Mouse (Mus musculus): ENCODE data around the gene Nipal3. TPM values are rescaled to one million over a fixed set of nuclear protein-coding genes. Genes with fewer than 3 reads are reported as not detected.

Gene Nipal3
- total and polyA plus RNA-seq, 3 experiments: 3.5 to 10.4 TPM; not detected in 1

DNA sequence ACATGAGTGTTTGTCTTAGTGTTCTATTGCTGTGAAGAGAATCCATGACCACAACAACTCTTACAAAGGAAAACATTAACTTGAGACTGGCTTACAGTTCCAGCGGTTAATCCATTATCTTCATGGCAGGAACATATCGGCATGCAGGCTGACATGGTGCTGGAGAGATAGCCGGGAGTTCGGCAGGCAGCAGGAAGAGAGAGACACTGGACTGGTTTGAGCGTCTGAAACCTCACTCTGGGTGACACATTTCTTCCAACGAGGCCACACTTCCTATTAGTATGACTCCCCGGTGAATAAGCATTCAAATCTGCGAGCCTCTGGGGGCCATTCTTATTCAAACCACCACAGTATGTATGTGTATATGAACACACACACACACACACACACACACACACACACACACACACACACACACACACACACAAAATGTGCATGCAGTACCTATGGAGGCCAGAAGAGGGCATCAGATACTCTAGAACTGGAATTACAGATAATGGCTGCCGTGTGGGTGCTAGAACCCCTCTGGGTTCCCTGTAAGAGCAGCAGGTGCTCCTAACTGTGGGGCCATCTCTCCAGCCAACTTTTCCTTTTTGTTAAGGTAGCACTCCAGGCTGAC lies 54.8 kb downstream of the Nipal3 start (continued):
- TF ChIP-seq ZMIZ1 (IDR thresholded peaks at IDR 0.05; ENCODE audit: low read depth, low read length): peak; percentile 58; the same call in 1 of the 2 replicates
- TF ChIP-seq KAT2A (conservative IDR thresholded peaks at IDR 0.05; ENCODE audit: low read depth, low read length): peak; percentile 53
- TF ChIP-seq RCOR1 (IDR thresholded peaks at IDR 0.05; ENCODE audit: low read depth, low read length): peak; percentile 83
- TF ChIP-seq CHD2 (IDR thresholded peaks at IDR 0.05; ENCODE audit: low read length): no peak
- no peak for TF ChIP-seq POLR2A (IDR thresholded peaks at IDR 0.05; ENCODE audit: control insufficient read depth in 1 of 2, insufficient read depth in 1 of 2, low read depth in 1 of 2, low read length in 2 of 2, poor library complexity in 1 of 2)
- TF ChIP-seq HCFC1 (IDR thresholded peaks at IDR 0.05; ENCODE audit: low read depth, low read length): no peak; the same call in 1 of the 2 replicates
- peak; percentile 95 for TF ChIP-seq TCF12 (IDR thresholded peaks at IDR 0.05; ENCODE audit: low read depth, low read length)
- TF ChIP-seq USF1 (IDR thresholded peaks at IDR 0.05; ENCODE audit: low read depth, low read length): 0 out of 2 replicates have a peak, but pooled peaks have one; percentile 18
- TF ChIP-seq MAFK (IDR thresholded peaks at IDR 0.05; ENCODE audit: borderline replicate concordance, low read depth, low read length): peak; percentile 66; the same call in 1 of the 2 replicates
- TF ChIP-seq SIN3A (IDR thresholded peaks at IDR 0.05; ENCODE audit: low read length): peak; percentile 86
- peak; percentile 27; the same call in 1 of the 2 replicates for TF ChIP-seq MAZ (IDR thresholded peaks at IDR 0.05; ENCODE audit: low read depth, low read length)
- TF ChIP-seq ZKSCAN1 (IDR thresholded peaks at IDR 0.05; ENCODE audit: low read depth, low read length): no peak
- no peak for TF ChIP-seq USF2 (IDR thresholded peaks at IDR 0.05; ENCODE audit: borderline replicate concordance in 1 of 2, insufficient read depth in 1 of 2, low read depth in 1 of 2, low read length in 2 of 2)
- peak; percentile 37 for TF ChIP-seq ZNF384 (IDR thresholded peaks at IDR 0.05; ENCODE audit: low read depth, low read length)
- peak; percentile 31 for TF ChIP-seq SMC3 (IDR thresholded peaks at IDR 0.05; ENCODE audit: low read depth, low read length)
- TF ChIP-seq E2F4 (IDR thresholded peaks at IDR 0.05; ENCODE audit: borderline replicate concordance, low read depth, low read length): no peak
- peak; percentile 47; the same call in 1 of the 2 replicates for TF ChIP-seq ELF1 (IDR thresholded peaks at IDR 0.05; ENCODE audit: low read depth, low read length)
- TF ChIP-seq RAD21 (IDR thresholded peaks at IDR 0.05; ENCODE audit: low read depth, low read length): peak; percentile 6; the same call in 1 of the 2 replicates
- no peak for TF ChIP-seq POLR2AphosphoS5 (IDR thresholded peaks at IDR 0.05; ENCODE audit: borderline replicate concordance, low read depth, low read length)
- peak; percentile 64; the same call in 1 of the 2 replicates for TF ChIP-seq BHLHE40 (IDR thresholded peaks at IDR 0.05; ENCODE audit: borderline replicate concordance, low read depth, low read length)
- TF ChIP-seq UBTF (IDR thresholded peaks at IDR 0.05; ENCODE audit: borderline replicate concordance, insufficient read depth, low read depth, low read length): no peak

GRCm38 (mm10) chr4:135439188-135439647 lies 55.6 kb downstream of the Nipal3 start:
- Histone ChIP-seq H3K4me1 (ENCODE audit: control insufficient read depth in 1 of 2, insufficient read depth in 2 of 2, low read length in 2 of 2) (peaks cover 14 to 27% of the 10 kb centered on the region in 2 experiments), H3K27me3 (ENCODE audit: control insufficient read depth in 1 of 2, insufficient read depth in 2 of 2, low read length in 2 of 2) (no peaks in the 10 kb centered on the region), H3K27ac (ENCODE audit: control insufficient read depth, low read depth, low read length) (peak overlapping the region; percentile 99), H3K36me3 (ENCODE audit: control insufficient read depth in 1 of 2, insufficient read depth in 2 of 2, low read length in 2 of 2) (peaks cover 0 to 15% of the 10 kb centered on the region in 2 experiments; a peak in 2 of 4 replicates), H3K79me2 (ENCODE audit: control insufficient read depth, insufficient read depth, low read length, poor library complexity) (peaks cover under 1% of the 10 kb centered on the region; the same call in 1 of the 2 replicates), H3K9ac (ENCODE audit: control insufficient read depth, low read depth, low read length, poor library complexity, severe bottlenecking) (peak overlapping the region; percentile 76), H3K4me3 (ENCODE audit: control insufficient read depth in 1 of 2, insufficient read depth in 1 of 2, low read depth in 2 of 2, low read length in 2 of 2) (peak overlapping the region; percentile 51 to 52), H3K9me3 (replicated peaks; ENCODE audit: insufficient read depth, low read length) (no peaks in the 10 kb centered on the region)
- peak; percentile 98 for DNase-seq (ENCODE audit: low read depth, low spot score)
- TF ChIP-seq GABPA (IDR thresholded peaks at IDR 0.05; ENCODE audit: low read depth, low read length) (no peak), ZC3H11A (IDR thresholded peaks at IDR 0.05; ENCODE audit: low read depth, low read length) (no peak), RAD21 (IDR thresholded peaks at IDR 0.05; ENCODE audit: low read depth, low read length) (no peak), TAL1 (IDR thresholded peaks at IDR 0.05; ENCODE audit: low read length) (no peak), ELF1 (IDR thresholded peaks at IDR 0.05; ENCODE audit: low read depth, low read length) (no peak; the same call in 1 of the 2 replicates), ZMIZ1 (IDR thresholded peaks at IDR 0.05; ENCODE audit: low read depth, low read length) (peak; percentile 64; the same call in 1 of the 2 replicates), ZNF384 (IDR thresholded peaks at IDR 0.05; ENCODE audit: low read depth, low read length) (no peak), POLR2AphosphoS2 (IDR thresholded peaks at IDR 0.05; ENCODE audit: low read length) (peak; percentile 62; the same call in 1 of the 2 replicates), E2F4 (IDR thresholded peaks at IDR 0.05; ENCODE audit: borderline replicate concordance, low read depth, low read length) (peak; percentile 83), BHLHE40 (IDR thresholded peaks at IDR 0.05; ENCODE audit: borderline replicate concordance, low read depth, low read length) (peak; percentile 54; the same call in 1 of the 2 replicates), MYB (IDR thresholded peaks at IDR 0.05; ENCODE audit: low read depth, low read length) (no peak), TCF12 (IDR thresholded peaks at IDR 0.05; ENCODE audit: low read depth, low read length) (peak; percentile 76), MXI1 (IDR thresholded peaks at IDR 0.05; ENCODE audit: low read depth, low read length) (peak; percentile 64; the same call in 1 of the 2 replicates), USF1 (IDR thresholded peaks at IDR 0.05; ENCODE audit: low read depth, low read length) (no peak), MEF2A (IDR thresholded peaks at IDR 0.05; ENCODE audit: extremely low read depth, insufficient replicate concordance, low read depth, low read length, poor library complexity, severe bottlenecking) (no peak), POLR2AphosphoS5 (IDR thresholded peaks at IDR 0.05; ENCODE audit: borderline replicate concordance, low read depth, low read length) (no peak), MAFK (IDR thresholded peaks at IDR 0.05; ENCODE audit: borderline replicate concordance, low read depth, low read length) (no peak), TBP (IDR thresholded peaks at IDR 0.05; ENCODE audit: low read depth, low read length) (peak; percentile 89; the same call in 1 of the 2 replicates), SIN3A (IDR thresholded peaks at IDR 0.05; ENCODE audit: low read length) (no peak; the same call in none of the 2 replicates), MAX (IDR thresholded peaks at IDR 0.05; ENCODE audit: low read length) (no peak)
